Mouse (Mus musculus) embryo, embryonic 9.5 days (tissue): ENCODE data around the gene Kank1.

Source experiments
- DNase-seq: peaks from one replicate; pipeline ENCODE4 v3.0.0-alpha.2; 2017; ENCODE audit errors: extremely low spot score

The Kank1 gene

DNA sequence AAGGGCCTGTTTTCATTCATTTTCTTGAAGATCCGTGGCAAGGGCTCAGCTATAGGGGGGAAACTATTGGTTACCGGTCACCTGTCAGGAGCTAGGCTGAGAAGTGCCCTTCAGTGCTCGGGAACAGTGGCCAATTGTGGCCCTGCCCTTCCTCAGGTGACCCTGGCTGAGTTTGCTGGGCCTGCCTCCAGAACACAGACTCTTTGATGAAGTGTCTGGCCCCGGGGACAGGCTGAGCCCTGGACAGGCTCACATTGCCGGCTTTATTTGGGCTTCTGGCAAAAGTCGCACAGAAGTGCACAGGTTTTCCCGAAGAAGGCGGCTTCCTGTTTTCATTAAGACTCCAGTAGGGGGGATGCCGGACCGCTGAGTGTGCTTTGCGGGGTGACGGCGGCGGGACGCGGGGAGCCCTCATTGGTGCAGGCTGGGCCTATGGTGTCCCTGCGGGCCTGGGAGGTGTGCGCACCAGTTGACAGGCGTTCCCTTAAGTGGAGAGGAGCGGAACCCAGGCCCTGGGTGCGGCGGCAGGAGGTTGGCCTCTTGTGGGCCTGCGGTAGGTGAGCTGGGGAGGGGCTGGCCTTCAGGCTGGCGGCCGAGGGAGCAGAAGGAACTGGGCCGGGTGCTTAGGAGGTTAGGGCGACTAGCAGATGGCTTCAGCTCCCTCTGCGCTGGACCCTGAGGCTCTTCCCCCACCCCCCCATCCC is 169.9 kb downstream of the Kank1 start:
- peak; percentile 74 for DNase-seq

- peak; percentile 17 for DNase-seq
Observed at GRCm38 (mm10) chr19:25407185-25407886, 170.6 kb downstream of the Kank1 start.

- DNase-seq, result no peak
Observed at GRCm38 (mm10) chr19:25407887-25408236, 171.1 kb downstream of the Kank1 start.

DNA sequence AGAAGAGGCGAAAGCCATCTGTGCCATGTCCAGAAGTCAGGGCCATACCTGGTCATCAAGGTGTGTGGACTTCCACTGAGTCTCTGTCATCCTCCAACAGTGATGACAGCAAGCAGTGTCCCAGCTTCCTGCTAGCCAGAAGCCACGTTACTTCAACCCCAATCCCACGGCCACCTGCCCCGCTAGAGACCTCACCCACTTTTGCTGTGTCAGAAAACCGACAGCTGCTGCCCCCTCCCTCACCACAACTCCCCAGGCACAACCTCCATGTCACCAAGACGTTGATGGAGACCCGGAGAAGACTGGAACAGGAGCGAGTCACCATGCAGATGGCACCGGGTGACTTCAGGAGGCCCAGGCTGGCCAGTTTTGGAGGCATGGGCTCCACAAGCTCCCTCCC is 172.5 kb downstream of the Kank1 start:
- DNase-seq, result no peak

- no peak for DNase-seq
Observed at GRCm38 (mm10) chr19:25411353-25411752, 174.6 kb downstream of the Kank1 start.

DNA sequence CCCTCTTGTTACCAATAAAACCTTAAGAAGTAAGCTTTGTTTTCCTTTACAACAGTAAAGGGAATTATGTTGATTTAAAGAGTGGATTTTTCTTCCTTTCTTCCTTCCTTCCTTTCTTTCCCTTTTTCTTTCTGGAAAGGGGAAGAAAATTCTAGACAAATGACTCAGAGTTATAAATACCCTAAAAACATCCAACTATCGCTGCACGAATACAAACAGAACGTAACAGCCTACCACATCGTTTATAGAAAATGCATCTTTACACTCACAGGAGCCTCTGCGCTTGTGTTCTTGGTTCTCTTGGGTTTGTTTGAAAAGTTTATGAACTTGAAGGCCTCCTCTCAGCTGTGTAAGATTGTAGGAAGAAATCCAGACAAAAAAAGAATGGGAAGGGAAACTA is 178.7 kb downstream of the Kank1 start:
- DNase-seq, result no peak

DNA sequence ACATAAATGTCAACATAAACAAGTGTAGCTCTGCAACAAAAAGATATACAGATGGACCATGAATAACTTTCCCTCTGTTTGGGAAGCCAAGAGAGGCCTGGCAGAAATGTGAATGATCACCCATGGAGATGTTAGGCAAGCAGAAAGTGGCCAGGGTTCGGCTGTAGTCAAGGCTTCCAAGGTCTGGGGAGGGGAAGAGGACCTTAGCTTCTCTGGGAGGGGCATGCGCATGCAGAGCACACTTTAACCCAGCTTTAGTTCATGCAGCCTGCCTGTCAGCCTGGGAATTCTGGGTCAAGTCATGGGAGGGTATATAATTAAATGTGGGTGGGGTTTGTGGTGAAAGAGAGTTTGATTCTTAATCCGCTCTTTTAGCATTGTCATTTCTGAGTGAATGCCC is 180.9 kb downstream of the Kank1 start:
- DNase-seq, result no peak

- no peak for DNase-seq
Observed at GRCm38 (mm10) chr19:25419983-25420382, 183.2 kb downstream of the Kank1 start.

GRCm38 (mm10) chr19:25422096-25422495 is 185.3 kb downstream of the Kank1 start:
- DNase-seq, result no peak

DNA sequence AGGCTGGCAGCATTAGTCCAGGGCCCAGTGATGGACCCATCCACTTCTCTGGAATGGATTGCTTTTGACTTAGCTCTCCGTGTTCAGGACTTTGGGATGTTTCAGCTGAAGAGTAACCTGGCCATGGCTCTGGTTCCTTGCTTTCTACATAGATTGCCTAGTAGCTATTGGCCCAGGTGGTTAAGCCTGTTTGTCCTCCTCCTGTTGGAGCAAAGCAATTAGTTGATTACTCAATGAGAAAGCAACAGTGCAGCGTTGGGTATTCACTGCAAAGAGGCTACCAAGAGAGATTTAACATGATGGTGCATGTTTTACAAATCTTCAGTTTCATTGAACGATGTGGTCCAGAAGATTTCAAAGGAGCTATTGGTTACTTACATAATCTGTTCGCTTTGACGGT is 186.6 kb downstream of the Kank1 start:
- no peak for DNase-seq

DNA sequence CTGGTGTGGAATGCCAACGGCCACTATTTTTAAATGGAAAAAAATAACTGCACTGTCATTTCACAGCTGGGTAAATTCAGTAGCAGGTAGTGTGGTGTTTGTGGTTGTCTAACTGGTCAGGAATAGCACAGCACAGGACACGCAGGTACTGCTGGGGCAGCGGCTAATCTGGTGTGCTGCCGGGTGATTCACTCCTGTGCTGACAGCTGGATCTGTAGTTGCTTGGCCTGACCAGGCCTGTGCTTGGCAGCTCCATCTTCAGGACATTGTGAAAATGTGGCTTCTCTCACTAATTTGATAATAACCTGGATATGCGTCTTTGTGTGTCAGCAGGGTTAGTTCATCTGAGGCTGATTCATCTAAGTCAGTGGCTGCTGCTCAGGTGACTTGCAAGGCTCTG is 189.7 kb downstream of the Kank1 start:
- DNase-seq, result no peak

DNA sequence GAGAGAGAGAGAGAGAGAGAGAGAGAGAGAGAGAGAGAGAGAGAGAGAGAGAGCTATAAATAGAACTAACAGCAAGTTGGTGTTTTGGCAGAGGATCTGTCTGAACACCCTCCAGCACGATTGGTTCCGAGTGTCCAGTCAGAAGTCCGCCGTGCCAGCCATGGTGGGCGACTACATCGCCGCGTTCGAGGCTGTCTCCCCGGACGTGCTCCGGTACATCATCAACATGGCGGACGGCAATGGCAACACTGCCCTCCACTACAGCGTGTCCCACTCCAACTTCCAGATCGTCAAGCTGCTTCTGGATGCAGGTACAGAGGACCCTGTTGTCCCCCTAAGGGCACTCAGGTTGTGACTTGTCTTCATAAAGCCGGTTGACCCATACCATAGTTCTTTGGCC is 191.1 kb downstream of the Kank1 start:
- no peak for DNase-seq

DNA sequence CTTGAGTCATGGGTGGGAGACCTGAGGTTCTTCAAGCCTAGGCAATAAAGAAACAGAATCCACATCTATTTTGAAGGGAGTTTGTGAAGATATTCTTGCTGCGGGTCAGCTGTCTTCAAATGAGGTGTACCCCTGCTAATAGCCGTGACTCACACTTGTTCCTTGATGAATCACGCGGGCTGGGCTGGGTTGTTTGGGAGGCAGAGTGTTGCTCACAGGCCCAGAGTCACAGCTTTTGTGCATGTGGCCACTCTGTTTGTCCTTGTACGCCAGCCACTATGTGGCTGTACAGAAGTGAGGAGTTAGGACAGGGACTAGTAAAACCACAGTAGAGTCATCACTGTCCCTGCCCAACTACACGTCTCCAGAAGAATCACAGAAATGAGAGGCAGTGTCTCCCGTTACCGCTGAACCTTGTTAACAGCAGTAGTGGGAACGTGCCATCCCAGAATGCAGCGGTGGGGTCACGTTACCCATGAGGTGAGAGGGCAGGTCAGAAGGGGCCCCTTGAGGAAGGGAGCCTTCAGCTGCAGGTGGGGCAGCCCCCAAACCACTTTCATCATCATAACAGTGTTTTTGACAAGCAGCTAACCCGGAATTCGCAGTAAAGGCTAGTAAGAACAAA is 191.7 kb downstream of the Kank1 start:
- DNase-seq, result no peak

GRCm38 (mm10) chr19:25431431-25431830 is 194.7 kb downstream of the Kank1 start:
- no peak for DNase-seq

GRCm38 (mm10) chr19:25431909-25432308 is 195.1 kb downstream of the Kank1 start:
- no peak for DNase-seq

DNA sequence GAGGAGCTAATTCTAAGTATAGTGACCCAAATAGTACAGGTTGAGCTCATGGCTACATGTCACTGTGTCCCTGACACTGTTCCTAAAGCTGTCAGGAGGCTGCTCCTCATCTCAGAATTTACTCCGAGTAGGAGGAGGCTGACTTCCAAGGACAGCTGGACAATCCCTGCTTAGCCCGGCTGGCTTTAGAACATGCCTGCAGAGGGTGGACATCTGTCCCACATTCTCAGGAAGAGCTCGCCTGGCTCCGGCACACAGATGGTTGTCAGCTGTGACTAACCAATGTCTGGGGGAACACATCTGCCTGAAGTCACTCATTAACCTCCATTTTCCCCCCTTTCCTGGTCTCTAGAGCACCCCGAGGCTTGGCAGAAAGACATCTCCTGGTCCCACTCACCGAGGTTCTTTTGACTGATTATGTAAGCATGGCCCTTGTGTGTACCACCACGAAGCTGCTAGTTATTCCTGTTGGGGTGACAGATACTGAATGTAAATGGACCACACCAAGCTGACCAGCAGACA is 196.5 kb downstream of the Kank1 start:
- no peak for DNase-seq

DNA sequence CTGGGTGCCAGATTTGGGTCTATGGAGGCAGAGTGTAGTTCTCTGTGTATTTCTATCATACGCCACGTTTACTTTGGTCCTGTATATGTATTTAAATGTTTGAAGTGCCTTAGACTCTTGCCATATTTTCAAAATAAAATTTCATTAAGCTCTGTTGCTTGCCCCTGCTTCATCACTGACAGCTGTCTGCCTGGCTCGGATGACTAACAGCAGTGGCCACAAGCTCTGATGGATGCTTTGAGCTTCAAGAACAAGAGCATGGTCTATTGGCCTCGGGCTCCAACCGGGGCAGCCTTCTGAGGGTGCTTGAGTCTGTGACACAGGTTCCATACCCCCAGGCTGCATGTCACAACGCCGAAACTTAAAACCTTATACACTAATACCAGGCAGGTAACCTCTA is 197.6 kb downstream of the Kank1 start:
- no peak for DNase-seq

- DNase-seq, result no peak
Observed at GRCm38 (mm10) chr19:25434795-25435194, 198.0 kb downstream of the Kank1 start.

- peak; percentile 10 for DNase-seq
Observed at GRCm38 (mm10) chr19:25435412-25435811, 198.6 kb downstream of the Kank1 start.

GRCm38 (mm10) chr19:25436175-25436574 is 199.4 kb downstream of the Kank1 start:
- DNase-seq, result no peak

- DNase-seq, result no peak
Observed at GRCm38 (mm10) chr19:25436789-25437650, 200.2 kb downstream of the Kank1 start.

- DNase-seq, result no peak
Observed at GRCm38 (mm10) chr19:25438246-25438645, 201.5 kb downstream of the Kank1 start.
